Mouse (Mus musculus) E14TG2a.4 (cell line): Measurements from ENCODE around the gene Abhd14b.

ENCODE experiments used
- H3K27me3 ChIP-seq: 2 replicates; pipeline ENCODE4 v1.6.1; 2014; ENCODE audit warnings: low read length, control low read depth; ENCODE audit not compliant: insufficient read depth
- H3K36me3 ChIP-seq: 2 replicates; pipeline ENCODE4 v1.6.1; 2014; ENCODE audit warnings: low read length, control low read depth; ENCODE audit not compliant: insufficient read depth
- H3K4me1 ChIP-seq: replicated peaks from 2 replicates; pipeline ENCODE4 v1.6.1; 2014; ENCODE audit warnings: low read depth, low read length, control low read depth
- H3K4me3 ChIP-seq: replicated peaks from 2 replicates; pipeline ENCODE4 v1.5.1; 2014; ENCODE audit warnings: mild to moderate bottlenecking, low read length
- H3K9me3 ChIP-seq: 2 replicates; pipeline ENCODE4 v1.6.1; 2014; ENCODE audit warnings: low read length, control low read depth
- CTCF ChIP-seq: conservative IDR thresholded peaks from 2 replicates; pipeline ENCODE4 v1.5.1; 2014; ENCODE audit warnings: low read length
- NANOG ChIP-seq: IDR thresholded peaks from 2 replicates; pipeline ENCODE4 v1.6.1; 2014; ENCODE audit warnings: borderline replicate concordance, low read length, mixed read lengths
- POU5F1 ChIP-seq: IDR thresholded peaks from 2 replicates; pipeline ENCODE4 v1.6.1; 2014; ENCODE audit warnings: low read length, borderline replicate concordance

Abhd14b gene

DNA sequence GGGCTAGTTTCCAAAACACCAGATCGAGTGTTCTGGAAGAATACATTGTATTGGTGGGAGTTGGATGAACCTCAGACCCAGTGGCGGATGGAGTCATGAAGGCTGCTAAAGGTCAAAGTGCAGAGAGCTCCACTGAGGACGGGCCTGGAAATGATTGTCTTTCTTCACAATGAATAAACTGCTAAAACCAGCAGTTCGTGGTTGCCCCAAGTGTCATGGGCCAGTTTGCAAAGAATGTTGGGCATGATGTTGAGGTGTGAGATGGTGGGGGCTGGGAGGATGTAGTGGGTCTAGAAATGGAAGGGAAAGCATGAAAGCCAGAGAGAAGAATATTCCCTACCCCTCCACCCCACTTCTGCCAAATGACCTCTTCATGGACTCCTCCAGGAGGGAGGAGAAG lies 2.4 kb upstream of the Abhd14b start:
- Histone ChIP-seq H3K4me1 (peaks cover 39% of the 10 kb centered on the region), H3K4me3 (no peak overlapping the region), H3K36me3 (peaks cover 29% of the 10 kb centered on the region), H3K9me3 (no peaks in the 10 kb centered on the region), H3K27me3 (peaks cover 6% of the 10 kb centered on the region; the same call in 1 of the 2 replicates)
- TF ChIP-seq POU5F1 (no peak), NANOG (no peak), CTCF (no peak)

DNA sequence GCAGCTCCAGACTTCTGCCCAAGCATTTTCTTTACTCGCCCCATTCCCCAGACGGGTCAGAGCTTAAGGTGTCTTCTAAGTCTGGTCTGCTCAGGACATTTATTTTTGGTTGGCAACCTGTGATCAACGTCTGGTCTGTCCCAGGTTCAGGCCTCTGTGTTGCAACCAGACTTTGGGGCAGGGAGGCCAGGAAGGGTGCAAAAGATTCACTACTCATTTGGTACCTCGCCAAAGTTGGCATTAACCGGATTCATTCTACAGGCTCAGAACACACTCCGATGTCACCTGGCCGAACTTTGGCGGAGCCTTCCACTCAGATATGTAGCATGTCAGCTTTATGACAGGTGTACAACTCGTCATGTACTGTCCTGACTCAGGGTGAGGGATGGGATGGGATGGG lies 692 bp downstream of the Abhd14b start:
- H3K27me3 ChIP-seq = peaks cover 7% of the 10 kb centered on the region; the same call in 1 of the 2 replicates
- no peak for TF ChIP-seq NANOG
- no peak for TF ChIP-seq POU5F1
- no peak for TF ChIP-seq CTCF
- peaks cover 22% of the 10 kb centered on the region for H3K36me3 ChIP-seq
- H3K4me1 ChIP-seq = peaks cover 69% of the 10 kb centered on the region
- H3K4me3 ChIP-seq = peak overlapping the region; percentile 85
- H3K9me3 ChIP-seq = no peaks in the 10 kb centered on the region

DNA sequence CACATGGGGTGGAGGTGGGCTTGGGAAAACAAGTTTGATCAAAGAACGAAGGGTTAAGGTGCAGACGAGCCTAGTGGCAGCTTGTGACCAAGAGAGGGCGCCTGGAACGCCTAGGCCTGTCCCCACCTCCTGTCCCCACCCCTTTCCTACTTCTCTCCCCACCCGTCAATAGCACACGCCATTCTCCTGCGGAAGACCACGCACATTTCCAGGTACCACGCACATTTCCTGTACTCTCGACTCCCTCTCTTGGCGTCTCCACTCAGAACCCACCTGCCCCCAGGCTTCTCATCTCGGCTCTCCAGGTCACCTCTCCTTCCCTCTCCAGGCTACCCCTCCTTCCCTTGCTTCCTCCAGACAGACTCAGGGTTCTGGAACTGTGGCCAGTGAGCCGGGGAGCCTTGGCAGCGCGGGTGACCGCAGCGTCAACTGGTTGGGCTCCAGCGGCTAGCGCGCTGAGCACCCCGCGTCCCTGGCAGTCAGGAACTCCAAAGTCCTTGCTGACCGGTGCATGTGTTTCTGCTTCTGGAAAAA lies 1.3 kb downstream of the Abhd14b start:
- Histone ChIP-seq H3K27me3 (peaks cover 7% of the 10 kb centered on the region; the same call in 1 of the 2 replicates), H3K9me3 (no peaks in the 10 kb centered on the region), H3K4me3 (peak overlapping the region; percentile 75), H3K4me1 (peaks cover 69% of the 10 kb centered on the region), H3K36me3 (peaks cover 16% of the 10 kb centered on the region)
- TF ChIP-seq NANOG (no peak), CTCF (peak; percentile 15; the same call in 1 of the 2 replicates)

DNA sequence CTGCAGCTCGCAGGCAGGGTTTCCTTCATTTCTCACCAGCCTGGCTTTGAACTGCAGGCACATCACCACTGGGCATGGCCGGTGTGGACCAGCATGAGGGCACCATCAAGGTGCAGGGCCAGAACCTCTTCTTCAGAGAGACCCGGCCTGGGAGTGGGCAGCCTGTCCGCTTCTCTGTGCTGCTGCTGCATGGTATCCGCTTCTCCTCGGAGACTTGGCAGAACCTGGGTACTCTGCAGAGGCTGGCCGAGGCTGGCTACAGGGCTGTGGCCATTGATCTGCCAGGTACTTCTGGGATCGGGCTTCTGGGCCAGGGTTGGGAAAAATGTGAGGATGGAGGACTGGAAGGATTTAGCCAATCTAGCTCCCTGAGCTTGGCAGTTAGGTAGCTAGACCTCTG lies 2.7 kb downstream of the Abhd14b start:
- Histone ChIP-seq H3K27me3 (peaks cover 7% of the 10 kb centered on the region; the same call in 1 of the 2 replicates), H3K4me3 (no peak overlapping the region), H3K36me3 (peaks cover 4% of the 10 kb centered on the region; the same call in 1 of the 2 replicates), H3K9me3 (no peaks in the 10 kb centered on the region), H3K4me1 (peaks cover 76% of the 10 kb centered on the region)
- no peak for TF ChIP-seq NANOG

DNA sequence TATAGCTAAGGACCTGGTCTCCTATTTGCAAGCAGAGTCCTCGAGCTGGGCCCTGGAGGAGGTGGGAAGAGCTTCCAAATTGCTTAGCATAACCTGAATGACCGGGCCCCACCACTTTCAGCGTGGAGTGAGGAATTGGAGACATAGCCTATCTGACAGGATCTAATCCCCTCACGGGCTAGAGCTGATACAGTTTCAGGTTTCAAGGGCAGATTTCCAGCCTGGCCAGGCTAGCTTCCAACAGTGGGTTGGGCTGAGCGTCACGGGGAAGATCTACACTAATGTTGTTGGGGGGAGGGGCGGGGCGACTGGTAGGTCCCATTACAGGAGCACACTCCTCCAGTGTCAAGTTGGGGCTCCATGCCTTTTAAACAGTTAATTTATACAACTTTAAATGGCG lies 3.4 kb downstream of the Abhd14b start:
- Histone ChIP-seq H3K4me3 (peak overlapping the region; percentile 26; the same call in 1 of the 2 replicates), H3K4me1 (peaks cover 78% of the 10 kb centered on the region), H3K27me3 (peaks cover 7% of the 10 kb centered on the region; the same call in 1 of the 2 replicates), H3K36me3 (no peaks in the 10 kb centered on the region), H3K9me3 (no peaks in the 10 kb centered on the region)
- no peak for TF ChIP-seq POU5F1
- no peak for TF ChIP-seq CTCF
- no peak for TF ChIP-seq NANOG

DNA sequence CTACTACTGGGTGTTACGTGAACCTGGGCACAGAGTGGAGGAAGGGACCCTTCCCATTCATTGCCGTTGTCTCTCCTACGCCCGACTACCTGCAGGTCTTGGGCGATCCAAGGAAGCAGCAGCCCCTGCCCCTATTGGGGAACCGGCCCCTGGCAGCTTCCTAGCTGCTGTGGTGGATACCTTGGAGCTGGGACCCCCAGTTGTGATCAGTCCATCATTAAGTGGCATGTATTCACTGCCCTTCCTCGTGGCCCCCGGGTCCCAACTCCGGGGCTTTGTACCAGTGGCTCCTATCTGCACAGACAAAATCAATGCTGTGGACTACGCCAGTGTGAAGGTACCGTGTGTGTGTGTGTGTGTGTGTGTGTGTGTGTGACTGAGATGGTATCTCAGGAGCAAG lies 4.0 kb downstream of the Abhd14b start:
- Histone ChIP-seq H3K4me1 (peaks cover 78% of the 10 kb centered on the region), H3K9me3 (no peaks in the 10 kb centered on the region), H3K27me3 (peaks cover 7% of the 10 kb centered on the region; the same call in 1 of the 2 replicates), H3K36me3 (peaks cover 2% of the 10 kb centered on the region), H3K4me3 (no peak overlapping the region)
- TF ChIP-seq CTCF = no peak
- no peak for TF ChIP-seq POU5F1
- TF ChIP-seq NANOG = no peak

DNA sequence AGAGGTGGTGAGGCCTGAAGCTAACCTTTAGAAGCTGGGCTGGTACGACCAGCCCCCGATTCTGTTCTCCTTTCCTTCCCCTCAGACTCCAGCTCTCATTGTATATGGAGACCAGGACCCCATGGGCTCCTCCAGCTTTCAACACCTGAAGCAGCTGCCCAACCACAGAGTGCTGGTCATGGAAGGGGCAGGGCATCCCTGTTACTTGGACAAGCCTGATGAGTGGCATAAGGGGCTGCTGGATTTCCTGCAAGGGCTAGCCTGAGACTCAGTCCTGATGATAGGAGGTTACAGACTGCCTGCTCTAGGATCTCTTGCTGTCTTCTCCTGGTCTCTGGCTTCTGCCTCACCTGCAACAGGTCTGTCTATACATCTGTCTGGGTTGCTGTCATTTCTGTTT lies 4.6 kb downstream of the Abhd14b start:
- Histone ChIP-seq H3K36me3 (peaks cover 8% of the 10 kb centered on the region), H3K4me3 (peak overlapping the region; percentile 3), H3K27me3 (peaks cover 7% of the 10 kb centered on the region; the same call in 1 of the 2 replicates), H3K4me1 (peaks cover 79% of the 10 kb centered on the region), H3K9me3 (no peaks in the 10 kb centered on the region)
- TF ChIP-seq NANOG (no peak), CTCF (no peak), POU5F1 (no peak)

DNA sequence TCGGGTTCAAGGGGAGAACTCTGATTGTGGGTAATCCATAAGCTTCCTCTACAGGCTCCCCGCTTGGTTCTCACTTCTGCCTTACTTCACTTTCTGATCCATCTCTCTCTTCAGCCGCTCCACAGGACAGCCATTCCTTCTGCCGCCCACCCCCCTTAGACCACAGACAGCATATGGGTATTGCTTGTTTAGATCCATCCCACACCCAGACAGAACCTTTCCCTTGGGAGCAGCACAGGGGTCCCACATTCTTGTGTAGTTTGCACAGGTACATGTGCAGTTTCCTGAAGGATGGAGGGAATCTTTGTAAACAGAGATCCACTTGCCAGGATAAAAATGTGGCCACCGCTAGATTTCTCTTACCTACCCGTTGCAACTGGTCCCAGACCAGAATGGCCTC lies 5.1 kb downstream of the Abhd14b start:
- Histone ChIP-seq H3K27me3 (peaks cover 7% of the 10 kb centered on the region; the same call in 1 of the 2 replicates), H3K4me3 (peak overlapping the region; percentile 90), H3K9me3 (no peaks in the 10 kb centered on the region), H3K4me1 (peaks cover 83% of the 10 kb centered on the region), H3K36me3 (peaks cover 13% of the 10 kb centered on the region)
- TF ChIP-seq CTCF (no peak), POU5F1 (no peak), NANOG (no peak)

DNA sequence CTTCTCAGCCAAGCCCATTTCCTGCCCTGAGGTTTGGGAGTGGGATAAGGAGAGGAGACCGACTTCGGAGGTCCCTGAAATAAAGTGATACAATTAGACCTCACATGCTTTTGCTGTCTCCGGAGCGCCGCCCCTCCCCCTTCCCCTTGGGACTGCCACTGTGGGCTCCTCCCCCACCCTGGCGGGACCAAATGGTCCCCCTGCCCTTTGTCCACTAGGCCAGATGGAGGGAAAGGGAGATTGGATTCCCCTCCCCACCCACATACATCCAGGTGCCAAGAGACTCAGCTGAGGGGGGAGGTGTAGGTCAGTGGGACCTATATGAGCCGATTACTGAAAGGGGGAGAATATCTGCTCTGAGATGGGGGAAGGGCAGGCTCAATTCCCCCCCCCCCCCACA lies 5.6 kb downstream of the Abhd14b start:
- Histone ChIP-seq H3K9me3 (no peaks in the 10 kb centered on the region), H3K36me3 (peaks cover 18% of the 10 kb centered on the region), H3K4me1 (peaks cover 84% of the 10 kb centered on the region), H3K27me3 (peaks cover 7% of the 10 kb centered on the region; the same call in 1 of the 2 replicates), H3K4me3 (peak overlapping the region; percentile 90)
- TF ChIP-seq POU5F1 = no peak
- no peak for TF ChIP-seq NANOG
- TF ChIP-seq CTCF = no peak
